Mouse (Mus musculus) C2C12 (cell line): ENCODE measurements around the gene Trem2. TPM values are rescaled to one million over a fixed set of nuclear protein-coding genes. Genes with fewer than 3 reads are reported as not detected.

Experiments
- H3K27me3 ChIP-seq: one replicate; pipeline ENCODE4 v1.6.1; 2011; ENCODE audit not compliant: control insufficient read depth, insufficient read depth, insufficient read length
- H3K36me3 ChIP-seq: one replicate; pipeline ENCODE4 v1.6.1; 2011; ENCODE audit not compliant: control insufficient read depth, insufficient read depth
- H3K4me3 ChIP-seq: one replicate; pipeline ENCODE4 v1.5.1; 2011; ENCODE audit warnings: mild to moderate bottlenecking, control low read depth; ENCODE audit not compliant: poor library complexity, insufficient read depth, severe bottlenecking
- H3K79me2 ChIP-seq: one replicate; pipeline ENCODE4 v1.6.1; 2011; ENCODE audit not compliant: control insufficient read depth, insufficient read depth
- H3K79me3 ChIP-seq: one replicate; pipeline ENCODE4 v1.6.1; 2011; ENCODE audit warnings: low read depth, control low read depth
- H3ac ChIP-seq: one replicate; pipeline ENCODE3; 2011; ENCODE audit warnings: low read depth; ENCODE audit not compliant: control insufficient read depth, insufficient read length
- CEBPB ChIP-seq: IDR thresholded peaks from one replicate; pipeline ENCODE4 v1.6.1; 2011; ENCODE audit warnings: low read depth, mild to moderate bottlenecking, control low read depth, moderate library complexity
- CTCF ChIP-seq: IDR thresholded peaks from one replicate; pipeline ENCODE4 v1.5.1; 2011; ENCODE audit not compliant: control insufficient read depth, insufficient read depth, insufficient read length
- FOSL1 ChIP-seq: IDR thresholded peaks from one replicate; pipeline ENCODE4 v1.8.0; 2011; ENCODE audit warnings: mild to moderate bottlenecking, low read length; ENCODE audit not compliant: poor library complexity, insufficient read depth, severe bottlenecking
- MAX ChIP-seq: IDR thresholded peaks from one replicate; pipeline ENCODE4 v1.6.1; 2011; ENCODE audit warnings: mild to moderate bottlenecking, control low read depth
- MYOD1 ChIP-seq: IDR thresholded peaks from one replicate; pipeline ENCODE4 v1.6.1; 2011; ENCODE audit warnings: low read depth; ENCODE audit not compliant: control insufficient read depth, insufficient read length
- MYOG ChIP-seq: IDR thresholded peaks from one replicate; pipeline ENCODE4 v1.6.1; 2011; ENCODE audit not compliant: control insufficient read depth, insufficient read length; ENCODE audit errors: extremely low read depth
- USF1 ChIP-seq: IDR thresholded peaks from one replicate; pipeline ENCODE4 v1.6.1; 2011; ENCODE audit warnings: low read depth, mild to moderate bottlenecking, control low read depth, moderate library complexity
- polyA plus RNA-seq: library from polyadenylated mRNA; unstranded; fragments of >200 nt; fragmentation: generic; extraction: Trizol; gene quantifications from one replicate; pipeline ENCODE4 v1.2.1, GENCODE M21; 2012; ENCODE audit warnings: missing spikeins

Trem2 gene
- polyA plus RNA-seq, 1 experiment: not detected

GRCm38 (mm10) chr17:48340267-48340666 lies 5.9 kb upstream of the Trem2 start:
- TF ChIP-seq MAX: no peak
- TF ChIP-seq CEBPB: no peak
- TF ChIP-seq MYOD1: no peak
- TF ChIP-seq MYOG: no peak
- TF ChIP-seq CTCF: no peak
- TF ChIP-seq USF1: no peak
- no peak for TF ChIP-seq FOSL1
- Histone ChIP-seq H3K4me3 (no peak overlapping the region), H3K79me3 (no peaks in the 10 kb centered on the region)

GRCm38 (mm10) chr17:48341947-48342346 lies 4.3 kb upstream of the Trem2 start:
- Histone ChIP-seq H3K27me3 (peaks cover 2% of the 10 kb centered on the region), H3ac (no peak overlapping the region), H3K79me3 (no peaks in the 10 kb centered on the region), H3K36me3 (no peaks in the 10 kb centered on the region), H3K79me2 (no peaks in the 10 kb centered on the region), H3K4me3 (no peak overlapping the region)
- no peak for TF ChIP-seq CEBPB
- TF ChIP-seq USF1: no peak
- TF ChIP-seq MYOD1: no peak
- TF ChIP-seq MAX: no peak
- TF ChIP-seq CTCF: no peak
- TF ChIP-seq FOSL1: no peak
- no peak for TF ChIP-seq MYOG

More at GRCm38 (mm10) chr17:48340267-48340666, 5.9 kb upstream of the Trem2 start:
- Histone ChIP-seq H3ac (no peak overlapping the region), H3K27me3 (no peaks in the 10 kb centered on the region), H3K79me2 (no peaks in the 10 kb centered on the region), H3K36me3 (no peaks in the 10 kb centered on the region)

- no peak overlapping the region for H3ac ChIP-seq
- H3K27me3 ChIP-seq: peaks cover 7% of the 10 kb centered on the region
- H3K79me2 ChIP-seq: no peaks in the 10 kb centered on the region
- no peaks in the 10 kb centered on the region for H3K36me3 ChIP-seq
- TF ChIP-seq FOSL1 (no peak), CTCF (no peak), MAX (no peak), CEBPB (no peak), MYOG (no peak), MYOD1 (no peak), USF1 (no peak)
- no peak overlapping the region for H3K4me3 ChIP-seq
- H3K79me3 ChIP-seq: no peaks in the 10 kb centered on the region
Measured at GRCm38 (mm10) chr17:48343065-48343464, 3.1 kb upstream of the Trem2 start.

- H3K79me2 ChIP-seq: no peaks in the 10 kb centered on the region
- no peaks in the 10 kb centered on the region for H3K79me3 ChIP-seq
- H3ac ChIP-seq: no peak overlapping the region
Measured at GRCm38 (mm10) chr17:48345824-48346223, 377 bp upstream of the Trem2 start.

GRCm38 (mm10) chr17:48346834-48347233 lies 633 bp downstream of the Trem2 start:
- Histone ChIP-seq H3ac (no peak overlapping the region), H3K27me3 (peaks cover 7% of the 10 kb centered on the region), H3K4me3 (no peak overlapping the region), H3K79me2 (no peaks in the 10 kb centered on the region), H3K79me3 (no peaks in the 10 kb centered on the region), H3K36me3 (no peaks in the 10 kb centered on the region)
- TF ChIP-seq MYOD1 (no peak), CEBPB (no peak), MYOG (no peak), MAX (no peak), USF1 (no peak), CTCF (no peak), FOSL1 (no peak)

More at GRCm38 (mm10) chr17:48345824-48346223, 377 bp upstream of the Trem2 start:
- Histone ChIP-seq H3K27me3 (peaks cover 7% of the 10 kb centered on the region), H3K4me3 (no peak overlapping the region), H3K36me3 (no peaks in the 10 kb centered on the region)
- TF ChIP-seq MYOG (no peak), FOSL1 (no peak), CEBPB (no peak), MYOD1 (no peak), MAX (no peak), CTCF (no peak), USF1 (no peak)

GRCm38 (mm10) chr17:48347287-48347686 lies 1.1 kb downstream of the Trem2 start:
- Histone ChIP-seq H3K79me2 (no peaks in the 10 kb centered on the region), H3K36me3 (no peaks in the 10 kb centered on the region), H3K79me3 (no peaks in the 10 kb centered on the region), H3K27me3 (peaks cover 7% of the 10 kb centered on the region), H3ac (no peak overlapping the region), H3K4me3 (no peak overlapping the region)
- TF ChIP-seq MYOG (no peak), MYOD1 (no peak), CEBPB (no peak), USF1 (no peak), FOSL1 (no peak), MAX (no peak), CTCF (no peak)
